Mouse (Mus musculus) CH12.LX (cell line): ENCODE measurements around the gene Akt2. TPM values are rescaled to one million over a fixed set of nuclear protein-coding genes. Genes with fewer than 3 reads are reported as not detected.

Source experiments
- DNase-seq: peaks from one replicate; pipeline ENCODE4 v3.0.0-alpha.2; 2013; ENCODE audit errors: extremely low read depth
- H3K27ac ChIP-seq: 2 replicates; pipeline ENCODE4 v1.5.1; 2012; ENCODE audit warnings: low read depth, mild to moderate bottlenecking, control low read depth, moderate library complexity; ENCODE audit not compliant: insufficient read depth
- H3K27me3 ChIP-seq: replicated peaks from 2 replicates; pipeline ENCODE3; 2012; ENCODE audit warnings: inconsistent platforms
- H3K36me3 ChIP-seq, 2 experiments: replicated peaks in 1 of 2; 2 replicates each; pipeline versions ENCODE3 to v1.6.1; 2012; ENCODE audit warnings: inconsistent platforms in 1 of 2, low read length in 1 of 2, mild to moderate bottlenecking in 1 of 2, mixed read lengths in 1 of 2, moderate library complexity in 1 of 2; ENCODE audit not compliant: control insufficient read depth in 1 of 2, insufficient read depth in 1 of 2
- H3K4me1 ChIP-seq, 2 experiments: 2 replicates each; pipeline ENCODE4 v1.6.1; 2012; ENCODE audit warnings: inconsistent platforms in 1 of 2, moderate library complexity in 1 of 2; ENCODE audit not compliant: insufficient read depth in 2 of 2, control insufficient read depth in 1 of 2
- H3K4me2 ChIP-seq: 2 replicates; pipeline ENCODE4 v1.6.1; 2012; ENCODE audit warnings: low read depth, mild to moderate bottlenecking, control low read depth; ENCODE audit not compliant: poor library complexity, insufficient read depth, severe bottlenecking
- H3K4me3 ChIP-seq, 3 experiments: fragments of 150-350 bp in 1 of 3; sonication (generic) in 1 of 3; replicated peaks in 1 of 3; 2 replicates each; pipeline versions ENCODE3 to v1.5.1; 2011 to 2012; ENCODE audit warnings: low read depth in 2 of 3, low read length in 2 of 3, mild to moderate bottlenecking in 2 of 3, moderate library complexity in 2 of 3, control low read depth in 1 of 3, improper control_type of control experiment in 1 of 3, inconsistent platforms in 1 of 3, mixed read lengths in 1 of 3; ENCODE audit not compliant: poor library complexity in 1 of 3
- H3K79me2 ChIP-seq: replicated peaks from 2 replicates; pipeline ENCODE4 v1.6.1; 2012; ENCODE audit warnings: mild to moderate bottlenecking, moderate library complexity; ENCODE audit not compliant: control insufficient read depth, poor library complexity, insufficient read depth, severe bottlenecking; ENCODE audit errors: extremely low read depth
- H3K9ac ChIP-seq: 2 replicates; pipeline ENCODE4 v1.6.1; 2012; ENCODE audit warnings: low read depth, mild to moderate bottlenecking, control low read depth, moderate library complexity; ENCODE audit not compliant: insufficient read depth
- H3K9me3 ChIP-seq: replicated peaks from 2 replicates; pipeline ENCODE3; 2012; ENCODE audit warnings: low read length, inconsistent platforms, mixed read lengths
- BHLHE40 ChIP-seq: IDR thresholded peaks from 2 replicates; pipeline ENCODE4 v1.6.1; 2011; ENCODE audit warnings: mild to moderate bottlenecking, low read depth, low read length, improper control_type of control experiment
- CHD1 ChIP-seq: IDR thresholded peaks from 2 replicates; pipeline ENCODE4 v1.6.1; 2012; ENCODE audit warnings: low read depth, low read length, improper control_type of control experiment, inconsistent platforms
- CHD2 ChIP-seq: IDR thresholded peaks from 2 replicates; pipeline ENCODE4 v1.6.1; 2011; ENCODE audit warnings: low read length, improper control_type of control experiment
- CTCF ChIP-seq, 2 experiments: IDR thresholded peaks in 1 of 2; conservative IDR thresholded peaks in 1 of 2; 2 replicates each; pipeline ENCODE4 v1.5.1; 2011 to 2012; ENCODE audit warnings: low read depth in 2 of 2, low read length in 2 of 2, improper control_type of control experiment in 1 of 2, inconsistent platforms in 1 of 2, mild to moderate bottlenecking in 1 of 2, moderate library complexity in 1 of 2
- E2F4 ChIP-seq: IDR thresholded peaks from 2 replicates; pipeline ENCODE4 v1.6.1; 2011; ENCODE audit warnings: low read depth, low read length, improper control_type of control experiment; ENCODE audit not compliant: insufficient replicate concordance
- EP300 ChIP-seq: IDR thresholded peaks from 2 replicates; pipeline ENCODE4 v1.6.1; 2011; ENCODE audit warnings: low read length, improper control_type of control experiment
- GABPA ChIP-seq: IDR thresholded peaks from 2 replicates; pipeline ENCODE4 v1.6.1; 2012; ENCODE audit warnings: low read depth, low read length, improper control_type of control experiment, inconsistent platforms; ENCODE audit not compliant: insufficient replicate concordance
- KAT2A ChIP-seq: IDR thresholded peaks from 2 replicates; pipeline ENCODE4 v1.6.1; 2012; ENCODE audit warnings: low read length, improper control_type of control experiment, inconsistent platforms; ENCODE audit not compliant: insufficient replicate concordance
- MAX ChIP-seq: IDR thresholded peaks from 2 replicates; pipeline ENCODE4 v1.6.1; 2011; ENCODE audit warnings: low read length, improper control_type of control experiment
- MAZ ChIP-seq: IDR thresholded peaks from 2 replicates; pipeline ENCODE4 v1.6.1; 2012; ENCODE audit warnings: low read depth, mild to moderate bottlenecking, inconsistent platforms, low read length, improper control_type of control experiment, moderate library complexity
- MXI1 ChIP-seq: IDR thresholded peaks from 2 replicates; pipeline ENCODE4 v1.6.1; 2011; ENCODE audit warnings: mild to moderate bottlenecking, low read depth, low read length, improper control_type of control experiment
- MYC ChIP-seq: IDR thresholded peaks from 2 replicates; pipeline ENCODE4 v1.6.1; 2011; ENCODE audit warnings: low read depth, mild to moderate bottlenecking, improper control_type of control experiment, low read length
- PAX5 ChIP-seq: IDR thresholded peaks from 2 replicates; pipeline ENCODE4 v1.6.1; 2012; ENCODE audit warnings: low read length, inconsistent platforms, mixed read lengths
- POLR2A ChIP-seq: IDR thresholded peaks from 2 replicates; pipeline ENCODE4 v1.6.1; 2011; ENCODE audit warnings: low read depth, mild to moderate bottlenecking, improper control_type of control experiment, low read length
- POLR2AphosphoS2 ChIP-seq: IDR thresholded peaks from 2 replicates; pipeline ENCODE4 v1.6.1; 2011; ENCODE audit warnings: low read depth, low read length, improper control_type of control experiment
- USF1 ChIP-seq: IDR thresholded peaks from 2 replicates; pipeline ENCODE4 v1.6.1; 2014; ENCODE audit warnings: low read depth, mild to moderate bottlenecking, inconsistent platforms, low read length, improper control_type of control experiment
- ZC3H11A ChIP-seq: IDR thresholded peaks from 2 replicates; pipeline ENCODE4 v1.6.1; 2012; ENCODE audit warnings: low read depth, mild to moderate bottlenecking, inconsistent platforms, low read length, improper control_type of control experiment
- ZKSCAN1 ChIP-seq: IDR thresholded peaks from 2 replicates; pipeline ENCODE4 v1.6.1; 2012; ENCODE audit warnings: low read depth, inconsistent platforms, low read length, improper control_type of control experiment, borderline replicate concordance
- dilution Hi-C: fragments of 300-500 bp; cut with MboI; formaldehyde crosslinking; loops from 2 replicates; pipeline ENCODE4 v1.14.3; 2020; ENCODE audit warnings: low sequenced_read_pairs; ENCODE audit not compliant: extremely low pct_unique_long_range_greater_than_20kb, extremely low pct_ligation_motif_present
- in situ Hi-C: fragments of 300-500 bp; cut with MboI; formaldehyde crosslinking; loops from 3 replicates; pipeline ENCODE4 v1.14.3; 2019; ENCODE audit warnings: low sequenced_read_pairs, low pct_ligation_motif_present, low pct_unique_long_range_greater_than_20kb, mixed read lengths
- polyA plus RNA-seq: library from polyadenylated mRNA; unstranded; fragments of >175 nt; gene quantifications from 2 replicates; pipeline ENCODE4 v1.2.1, GENCODE M21; 2012; ENCODE audit warnings: low read depth; ENCODE audit not compliant: insufficient read length
- total RNA-seq, 2 experiments: library from RNA; depleted of rRNA; stranded (reverse); fragments of 300-350 nt in 1 of 2; fragments of >200 nt in 1 of 2; gene quantifications; 2 replicates each; pipeline ENCODE4 v1.2.3; 2012 to 2014

Gene Akt2
- total and polyA plus RNA-seq, 3 experiments, result 39.5 to 77.3 (median 40.3) TPM

- H3K27me3 ChIP-seq, result peaks cover 18% of the 10 kb centered on the region
- H3K27ac ChIP-seq, result no peak overlapping the region
- H3K9me3 ChIP-seq, result no peaks in the 10 kb centered on the region
- H3K79me2 ChIP-seq, result no peaks in the 10 kb centered on the region
- in situ Hi-C loops, result no loop called here
- H3K4me2 ChIP-seq, result no peak overlapping the region
- peaks cover 0 to 10% of the 10 kb centered on the region in 2 experiments; a peak in 1 of 4 replicates for H3K4me1 ChIP-seq
- H3K9ac ChIP-seq, result no peak overlapping the region
- dilution Hi-C loops, result no loop called here
- peak; percentile 71 to 78 for TF ChIP-seq CTCF (conservative IDR thresholded peaks at IDR 0.05 in 1 of 2, IDR thresholded peaks at IDR 0.05 in 1 of 2; ENCODE audit: low read depth in 2 of 2, low read length in 2 of 2)
- no peak for TF ChIP-seq EP300
- TF ChIP-seq CHD1, result no peak
- TF ChIP-seq MYC, result no peak
- no peak for TF ChIP-seq E2F4
- no peak overlapping the region for H3K4me3 ChIP-seq
- DNase-seq, result peak; percentile 31
- peaks cover 5 to 31% of the 10 kb centered on the region in 2 experiments for H3K36me3 ChIP-seq
These were observed 63.4 kb downstream of the Akt2 start for GRCm38 (mm10) chr7:27654607-27655276.

DNA sequence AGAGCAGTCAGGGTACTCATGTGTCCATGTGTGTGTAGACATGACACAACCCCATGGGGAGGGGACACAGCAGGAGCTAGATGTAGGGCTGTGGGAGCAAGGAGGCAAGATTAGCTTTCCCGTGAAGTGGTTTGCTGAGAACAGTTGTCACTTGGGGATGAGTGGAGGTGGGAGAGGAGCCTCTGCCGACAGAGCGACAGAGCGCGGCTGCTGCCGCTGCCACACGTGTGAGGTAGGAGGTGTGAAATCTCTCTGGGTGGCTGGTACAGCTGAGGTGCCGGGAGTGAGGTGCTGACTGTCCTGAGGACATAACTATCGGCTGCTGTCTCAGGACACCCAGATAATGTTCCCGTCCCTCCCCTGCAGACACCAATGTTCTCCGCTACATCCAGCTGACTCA lies 64.2 kb downstream of the Akt2 start:
- Histone ChIP-seq H3K4me3 (no peak overlapping the region), H3K27me3 (peaks cover 18% of the 10 kb centered on the region)
- dilution Hi-C loops, result no loop called here

DNA sequence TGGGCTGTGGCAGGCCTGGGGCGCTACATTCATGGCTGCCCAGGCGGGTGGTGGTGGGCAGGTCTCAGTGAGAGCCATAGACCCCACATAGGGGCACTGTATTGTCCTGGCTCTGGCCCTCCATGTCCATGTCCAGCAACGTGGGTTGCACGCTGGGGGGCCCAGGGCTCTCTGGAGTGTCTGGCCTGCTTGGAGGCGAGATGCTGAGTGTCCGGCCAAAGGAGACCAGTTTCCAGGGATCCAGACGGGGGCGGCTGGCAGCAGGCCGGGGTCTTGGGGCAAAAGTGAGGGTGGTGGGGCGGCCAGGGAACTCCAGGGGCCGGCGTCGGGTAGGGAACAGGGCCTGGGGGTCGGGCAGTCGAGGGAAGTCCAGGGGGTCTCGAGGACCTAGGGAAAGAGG lies 65.2 kb downstream of the Akt2 start:
- in situ Hi-C loops, result no loop called here
- DNase-seq, result no peak
- dilution Hi-C loops, result no loop called here
- Histone ChIP-seq H3K27me3 (peaks cover 18% of the 10 kb centered on the region), H3K27ac (no peak overlapping the region), H3K36me3 (peaks cover 5 to 35% of the 10 kb centered on the region in 2 experiments), H3K4me2 (no peak overlapping the region), H3K9me3 (no peaks in the 10 kb centered on the region), H3K9ac (no peak overlapping the region), H3K4me3 (no peak overlapping the region), H3K79me2 (no peaks in the 10 kb centered on the region), H3K4me1 (peaks cover 0 to 2% of the 10 kb centered on the region in 2 experiments; a peak in 1 of 4 replicates)
- TF ChIP-seq MAX (no peak), GABPA (no peak), POLR2AphosphoS2 (no peak), CHD1 (no peak), MAZ (no peak)

More for the DNA sequence above, 64.2 kb downstream of the Akt2 start:
- Histone ChIP-seq H3K9me3 (no peaks in the 10 kb centered on the region), H3K9ac (no peak overlapping the region), H3K27ac (no peak overlapping the region), H3K79me2 (no peaks in the 10 kb centered on the region), H3K4me1 (peaks cover 0 to 6% of the 10 kb centered on the region in 2 experiments; a peak in 1 of 4 replicates), H3K36me3 (peaks cover 5 to 31% of the 10 kb centered on the region in 2 experiments), H3K4me2 (no peak overlapping the region)
- TF ChIP-seq CHD2, result no peak
- no peak for TF ChIP-seq USF1
- TF ChIP-seq POLR2A, result no peak
- TF ChIP-seq MXI1, result no peak
- TF ChIP-seq KAT2A, result no peak
- no peak for TF ChIP-seq MAX
- TF ChIP-seq PAX5, result no peak
- no peak for TF ChIP-seq BHLHE40
- TF ChIP-seq ZKSCAN1, result no peak
- TF ChIP-seq ZC3H11A, result no peak
- in situ Hi-C loops, result no loop called here
- DNase-seq, result no peak
